Mouse (Mus musculus) erythroblast, embryonic 14.5 days (primary cell): Measurements from ENCODE around the gene Cse1l.

Experiments used
- GATA1 ChIP-seq: IDR thresholded peaks from 2 replicates; pipeline ENCODE4 v1.6.1; 2012; ENCODE audit warnings: low read length, inconsistent platforms, mixed read lengths
- TAL1 ChIP-seq: IDR thresholded peaks from 3 replicates; pipeline ENCODE4 v1.6.1; 2012; ENCODE audit warnings: low read length, inconsistent platforms, mixed read lengths

DNA sequence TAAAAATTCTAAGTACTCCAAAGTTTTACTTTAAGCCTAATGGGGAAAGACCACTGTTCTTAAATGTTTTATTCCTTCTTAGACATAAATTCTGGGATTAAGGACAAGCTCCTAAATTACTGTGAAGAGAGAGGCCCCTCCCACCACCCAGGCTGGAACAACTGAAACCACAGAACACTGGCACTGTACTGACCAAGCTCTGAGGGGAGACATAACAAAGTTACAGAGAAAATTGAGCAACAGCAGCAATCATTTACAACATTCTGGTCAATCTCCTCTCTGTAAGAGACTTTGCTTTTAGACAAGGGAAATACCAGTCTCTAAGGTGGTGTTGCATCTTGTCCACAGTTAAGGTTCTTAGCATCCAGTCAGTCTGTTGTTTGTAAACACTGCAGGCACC lies 86.1 kb downstream of the Cse1l start:
- TF ChIP-seq GATA1 (no peak), TAL1 (no peak)
